Mouse (Mus musculus) midbrain, postnatal 0 days (tissue): Measurements from ENCODE around the gene Eloa. TPM values are rescaled to one million over a fixed set of nuclear protein-coding genes. Genes with fewer than 3 reads are reported as not detected.

Source experiments
- ATAC-seq: fragments of 200-750 bp; cut with Nextera tagmentation; 2 replicates; pipeline ENCODE4 v1.8.0; 2017; ENCODE audit warnings: moderate number of reproducible peaks, mild to moderate bottlenecking, moderate TSS enrichment, moderate library complexity; ENCODE audit not compliant: low FRiP score
- DNase-seq: peaks from one replicate; pipeline ENCODE4 v3.0.0-alpha.2; 2015; ENCODE audit warnings: low spot score
- H3K27ac ChIP-seq: fragments of 300-500 bp; sonication (generic); 2 replicates; pipeline ENCODE4 v1.5.1; 2014; ENCODE audit warnings: low read depth, mild to moderate bottlenecking, low read length, mixed read lengths
- H3K27me3 ChIP-seq: fragments of 300-500 bp; sonication (generic); 2 replicates; pipeline ENCODE4 v1.6.1; 2014; ENCODE audit warnings: low read length, control low read depth, mixed read lengths; ENCODE audit not compliant: insufficient read depth
- H3K36me3 ChIP-seq: fragments of 300-500 bp; sonication (generic); 2 replicates; pipeline ENCODE4 v1.6.1; 2014; ENCODE audit warnings: low read length, control low read depth, mixed read lengths; ENCODE audit not compliant: insufficient read depth
- H3K4me1 ChIP-seq: fragments of 300-500 bp; sonication (generic); 2 replicates; pipeline ENCODE4 v1.6.1; 2014; ENCODE audit warnings: mild to moderate bottlenecking, control low read depth, antibody characterized with exemption, low read length, mixed read lengths; ENCODE audit not compliant: insufficient read depth
- H3K4me2 ChIP-seq: fragments of 300-500 bp; sonication (generic); 2 replicates; pipeline ENCODE4 v1.6.1; 2014; ENCODE audit warnings: low read depth, mild to moderate bottlenecking, low read length, mixed read lengths; ENCODE audit not compliant: poor library complexity, severe bottlenecking
- H3K4me3 ChIP-seq: fragments of 300-500 bp; sonication (generic); 2 replicates; pipeline ENCODE4 v1.5.1; 2014; ENCODE audit warnings: low read depth, mild to moderate bottlenecking, low read length, moderate library complexity
- H3K9ac ChIP-seq: fragments of 300-500 bp; sonication (generic); replicated peaks from 2 replicates; pipeline ENCODE4 v1.6.1; 2014; ENCODE audit warnings: mild to moderate bottlenecking, low read length, moderate library complexity, mixed read lengths; ENCODE audit not compliant: poor library complexity, severe bottlenecking
- H3K9me3 ChIP-seq: fragments of 300-500 bp; sonication (generic); 2 replicates; pipeline ENCODE4 v1.6.1; 2016; ENCODE audit warnings: low read length, control low read depth
- CTCF ChIP-seq: IDR thresholded peaks from 2 replicates; pipeline ENCODE4 v1.5.1; 2016; ENCODE audit warnings: antibody characterized with exemption, mild to moderate bottlenecking
- WGBS: fragments of 180-500 bp; shearing (Covaris S2); extraction: QIAGEN DNeasy Blood & Tissue Kit; methylation state at CpG from one replicate; pipeline ENCODE4 v1.1.7; 2014; 5-methylcytosine and 5-hydroxymethylcytosine counted together
- polyA plus RNA-seq: library from polyadenylated mRNA; unstranded; fragments of >200 nt; fragmentation: Nextera tagmentation; extraction: Ambion mirVana; gene quantifications from 2 replicates; pipeline ENCODE4 v1.2.1, GENCODE M21; 2015
- total RNA-seq: library from RNA; depleted of rRNA; stranded (reverse); fragments of >200 nt; gene quantifications from 2 replicates; pipeline ENCODE4 v1.2.3, GENCODE M21; 2014

The Eloa gene
- total and polyA plus RNA-seq, 2 experiments from 2014 or later, result 19.0 to 23.3 TPM

DNA sequence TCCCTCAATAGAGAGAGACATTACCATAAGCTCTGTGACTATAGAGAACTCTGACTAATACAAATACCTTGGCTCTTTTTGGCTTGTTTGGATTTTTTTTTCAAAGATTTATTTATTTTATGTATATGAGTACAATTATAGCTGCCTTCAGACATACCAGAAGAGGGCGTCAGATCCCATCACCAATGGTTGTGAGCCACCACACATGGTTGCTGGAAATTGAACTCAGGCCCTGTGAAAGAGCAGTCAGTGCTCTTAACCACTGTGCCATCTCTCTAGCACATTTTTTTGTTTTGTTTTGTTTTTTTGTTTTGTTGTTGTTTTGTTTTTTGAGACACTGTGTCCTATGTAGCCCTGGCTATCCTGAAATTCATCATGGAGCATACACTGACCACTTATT lies 3.8 kb upstream of the Eloa start:
- TF ChIP-seq CTCF, result no peak
- WGBS, result 88% methylated on average over 1 of the region's 1 CpGs
- no peaks in the 10 kb centered on the region for H3K36me3 ChIP-seq
- H3K4me2 ChIP-seq, result no peak overlapping the region
- ATAC-seq (no peak), DNase-seq (no peak)
- H3K27me3 ChIP-seq, result no peaks in the 10 kb centered on the region
- H3K4me1 ChIP-seq, result 0 out of 2 replicates have a peak, but pooled peaks cover 2% of the 10 kb centered on the region
- no peak overlapping the region for H3K27ac ChIP-seq
- H3K9ac ChIP-seq, result no peak overlapping the region
- H3K9me3 ChIP-seq, result no peaks in the 10 kb centered on the region
- H3K4me3 ChIP-seq, result no peak overlapping the region

DNA sequence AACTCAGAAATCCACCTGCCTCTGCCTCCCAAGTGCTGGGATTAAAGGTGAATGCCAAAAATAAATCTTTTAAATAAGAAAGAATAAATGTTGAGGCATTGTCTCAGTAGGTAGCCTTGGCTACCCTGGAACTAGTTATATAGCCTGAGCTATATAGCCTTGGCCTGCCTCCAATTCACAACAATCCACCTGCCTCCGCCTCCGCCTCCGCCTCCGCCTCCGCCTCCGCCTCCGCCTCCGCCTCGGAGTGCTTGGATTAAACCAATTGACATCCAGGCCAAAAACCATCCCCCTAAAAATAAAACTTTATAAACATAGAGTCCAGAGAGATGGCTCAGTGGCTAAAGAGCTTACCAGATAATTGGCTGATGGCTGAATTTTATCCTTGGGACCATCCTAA lies 1.4 kb upstream of the Eloa start:
- Histone ChIP-seq H3K4me1 (0 out of 2 replicates have a peak, but pooled peaks cover 8% of the 10 kb centered on the region), H3K4me2 (no peak overlapping the region), H3K4me3 (no peak overlapping the region), H3K27me3 (no peaks in the 10 kb centered on the region), H3K36me3 (no peaks in the 10 kb centered on the region), H3K9me3 (no peaks in the 10 kb centered on the region), H3K27ac (no peak overlapping the region), H3K9ac (no peak overlapping the region)
- TF ChIP-seq CTCF, result no peak
- 97% methylated on average over 9 of the region's 9 CpGs for WGBS
- no peak for DNase-seq
- no peak for ATAC-seq

DNA sequence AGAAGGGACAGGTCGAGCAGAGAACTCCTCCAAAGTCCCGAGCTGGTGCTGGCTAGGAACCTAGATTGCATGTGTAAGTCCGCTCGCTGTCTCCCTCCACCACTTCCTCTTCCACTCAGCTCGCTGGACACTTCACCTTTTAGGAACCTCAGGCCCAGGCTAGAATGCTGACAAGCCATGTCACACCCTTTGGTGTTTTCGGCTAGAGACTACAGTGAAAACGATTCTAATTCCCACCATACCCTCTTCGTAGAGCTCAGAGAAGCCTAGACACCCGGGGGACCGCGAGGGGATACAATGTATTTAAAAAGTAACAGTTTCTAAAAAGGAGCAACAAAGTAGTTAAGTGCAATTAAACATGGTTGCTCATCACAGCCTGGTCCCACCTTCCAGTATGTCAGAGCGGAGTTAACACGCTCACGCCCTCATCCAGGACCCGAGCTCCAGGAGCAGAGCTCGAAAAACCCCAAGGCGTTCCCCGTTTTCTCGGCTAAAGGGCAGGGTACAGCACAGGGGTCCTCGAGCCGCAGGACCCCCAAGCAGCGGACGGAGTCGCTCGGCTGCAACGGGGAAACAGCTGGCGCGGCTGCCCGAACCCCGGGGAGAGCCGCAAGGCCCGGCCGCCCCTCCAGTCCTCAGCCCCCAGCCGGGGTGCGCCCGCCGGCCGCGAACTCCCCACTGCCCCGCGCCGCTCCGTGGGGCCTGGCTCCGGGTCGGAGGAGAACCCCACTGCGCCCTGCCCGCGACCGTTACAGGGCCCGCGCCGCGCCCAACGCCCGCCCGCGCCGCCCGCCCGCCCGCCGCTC lies 617 bp downstream of the Eloa start:
- peak overlapping the region; percentile 96 for H3K9ac ChIP-seq
- H3K4me3 ChIP-seq, result peak overlapping the region; percentile 88
- H3K9me3 ChIP-seq, result no peaks in the 10 kb centered on the region
- H3K4me1 ChIP-seq, result 0 out of 2 replicates have a peak, but pooled peaks cover 8% of the 10 kb centered on the region
- H3K27me3 ChIP-seq, result no peaks in the 10 kb centered on the region
- H3K27ac ChIP-seq, result peak overlapping the region; percentile 84
- WGBS, result under 1% methylated on average over 45 of the region's 62 CpGs
- ATAC-seq, result peak; percentile 73
- peak overlapping the region; percentile 90 for H3K4me2 ChIP-seq
- peak; percentile 5 for DNase-seq
- no peaks in the 10 kb centered on the region for H3K36me3 ChIP-seq
- no peak for TF ChIP-seq CTCF

DNA sequence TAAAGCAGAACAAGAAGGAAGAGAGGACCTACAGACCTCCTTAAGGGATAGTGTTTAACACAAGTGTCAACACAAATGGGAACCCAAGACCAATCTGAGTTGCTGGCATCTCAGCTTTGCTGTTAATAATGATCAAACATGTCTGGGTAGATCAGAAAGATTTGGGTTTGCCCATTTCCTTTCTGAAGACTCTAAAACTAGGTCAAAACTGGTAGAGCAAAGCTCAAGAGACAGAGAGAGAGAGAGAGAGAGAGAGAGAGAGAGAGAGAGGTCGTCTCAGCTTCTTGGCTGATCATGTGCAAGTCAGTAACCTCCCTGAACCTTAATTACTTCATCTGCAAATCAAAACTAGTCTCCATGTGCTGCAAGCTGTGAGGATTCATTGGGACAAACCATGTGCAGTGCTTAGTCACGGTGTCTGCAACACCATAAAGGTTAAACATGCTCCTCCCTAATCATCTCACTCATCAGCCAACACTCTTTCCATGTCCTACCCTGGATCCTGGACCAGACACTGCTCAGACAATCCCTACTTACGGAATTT lies 5.4 kb downstream of the Eloa start:
- no peak for TF ChIP-seq CTCF
- Histone ChIP-seq H3K9me3 (no peaks in the 10 kb centered on the region), H3K27ac (no peak overlapping the region), H3K4me3 (no peak overlapping the region), H3K36me3 (peaks cover 17% of the 10 kb centered on the region), H3K4me2 (no peak overlapping the region), H3K4me1 (0 out of 2 replicates have a peak, but pooled peaks cover 8% of the 10 kb centered on the region), H3K9ac (no peak overlapping the region), H3K27me3 (no peaks in the 10 kb centered on the region)
- DNase-seq, result no peak
- no peak for ATAC-seq
- WGBS, result 78% methylated on average over 3 of the region's 3 CpGs

DNA sequence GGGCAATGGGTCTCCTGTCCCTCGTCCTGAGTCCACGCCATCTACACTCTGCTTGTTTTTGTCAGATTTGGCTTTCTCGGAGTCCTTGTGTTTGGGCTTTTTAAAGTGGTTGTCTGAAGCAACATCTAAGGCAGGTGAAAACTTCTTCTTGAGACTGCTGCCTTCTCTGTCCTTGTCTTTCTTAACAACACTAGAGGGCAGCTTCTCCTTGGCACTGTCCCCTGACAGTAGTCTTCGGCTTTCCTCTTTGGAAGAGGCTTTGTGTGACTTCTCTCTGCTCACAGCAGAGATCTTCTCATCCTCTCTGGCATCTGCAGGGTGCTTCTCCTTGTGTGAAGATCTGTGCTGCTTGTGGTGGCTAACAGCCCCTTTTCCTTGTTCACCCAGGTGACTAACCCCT lies 11.0 kb downstream of the Eloa start:
- DNase-seq, result no peak
- 89% methylated on average over 4 of the region's 4 CpGs for WGBS
- no peak overlapping the region for H3K9ac ChIP-seq
- H3K27me3 ChIP-seq, result no peaks in the 10 kb centered on the region
- H3K4me3 ChIP-seq, result no peak overlapping the region
- H3K4me1 ChIP-seq, result no peaks in the 10 kb centered on the region
- no peak for ATAC-seq
- H3K36me3 ChIP-seq, result peaks cover 64% of the 10 kb centered on the region
- H3K9me3 ChIP-seq, result no peaks in the 10 kb centered on the region
- TF ChIP-seq CTCF, result 0 out of 2 replicates have a peak, but pooled peaks have one; percentile 10
- H3K4me2 ChIP-seq, result no peak overlapping the region
- no peak overlapping the region for H3K27ac ChIP-seq

DNA sequence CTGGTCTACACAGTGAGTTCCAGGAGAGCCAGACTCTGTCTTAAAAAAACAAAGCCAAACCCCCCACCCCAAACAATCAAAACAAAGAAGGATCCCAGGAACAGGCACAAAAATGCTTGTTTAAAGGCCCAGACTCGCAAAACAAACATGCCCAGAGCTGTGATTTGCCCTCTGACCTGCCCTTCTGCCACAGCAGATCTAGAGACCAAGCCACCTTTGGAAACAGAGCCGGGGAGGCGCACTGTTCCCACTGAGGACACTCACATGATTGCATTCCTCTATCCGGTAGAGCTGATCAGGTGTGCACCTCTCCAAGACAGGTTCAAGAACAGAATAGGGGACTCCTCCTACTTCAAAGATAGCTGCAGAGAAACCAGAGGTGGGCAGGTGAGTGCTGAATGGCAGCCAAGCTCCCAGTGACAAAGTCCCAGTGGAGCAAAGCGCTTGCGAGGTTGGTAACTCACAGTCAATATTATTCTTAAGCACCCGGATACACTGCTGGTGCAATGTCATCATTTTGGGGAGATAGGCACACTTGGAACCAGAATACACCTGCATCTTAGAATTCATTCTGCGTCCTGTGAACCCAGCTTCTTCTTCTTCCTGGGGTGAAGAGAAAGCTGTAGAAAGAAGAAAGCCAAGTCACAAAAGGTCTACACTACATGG lies 12.6 kb downstream of the Eloa start:
- Histone ChIP-seq H3K9me3 (no peaks in the 10 kb centered on the region), H3K4me1 (no peaks in the 10 kb centered on the region), H3K9ac (no peak overlapping the region), H3K4me3 (no peak overlapping the region), H3K36me3 (peaks cover 80% of the 10 kb centered on the region), H3K4me2 (no peak overlapping the region), H3K27me3 (no peaks in the 10 kb centered on the region), H3K27ac (no peak overlapping the region)
- 97% methylated on average over 8 of the region's 8 CpGs for WGBS
- ATAC-seq (no peak), DNase-seq (no peak)
- no peak for TF ChIP-seq CTCF
